Mouse (Mus musculus) forebrain, embryonic 16.5 days (tissue): Measurements from ENCODE around the gene Golim4. TPM values are rescaled to one million over a fixed set of nuclear protein-coding genes. Genes with fewer than 3 reads are reported as not detected.

Experiments
- ATAC-seq: fragments of 200-750 bp; cut with Nextera tagmentation; 2 replicates; pipeline ENCODE4 v1.8.0; 2017; ENCODE audit warnings: mild to moderate bottlenecking, moderate library complexity
- H3K27ac ChIP-seq: fragments of 300-500 bp; sonication (generic); 2 replicates; pipeline ENCODE4 v1.5.1; 2014; ENCODE audit warnings: low read length, control low read depth
- H3K27me3 ChIP-seq: fragments of 300-500 bp; sonication (generic); replicated peaks from 2 replicates; pipeline ENCODE4 v1.6.1; 2014; ENCODE audit warnings: low read length; ENCODE audit not compliant: control insufficient read depth, insufficient read depth
- H3K36me3 ChIP-seq: fragments of 300-500 bp; sonication (generic); 2 replicates; pipeline ENCODE4 v1.6.1; 2014; ENCODE audit not compliant: control insufficient read depth, insufficient read depth
- H3K4me1 ChIP-seq: fragments of 300-500 bp; sonication (generic); replicated peaks from 2 replicates; pipeline ENCODE4 v1.6.1; 2014; ENCODE audit warnings: low read length; ENCODE audit not compliant: control insufficient read depth, insufficient read depth
- H3K4me2 ChIP-seq: fragments of 300-500 bp; sonication (generic); 2 replicates; pipeline ENCODE4 v1.6.1; 2014; ENCODE audit warnings: mild to moderate bottlenecking, low read length, control low read depth
- H3K4me3 ChIP-seq: fragments of 300-500 bp; sonication (generic); replicated peaks from 2 replicates; pipeline ENCODE4 v1.5.1; 2014; ENCODE audit warnings: mild to moderate bottlenecking, low read length, control low read depth
- H3K9ac ChIP-seq: fragments of 300-500 bp; sonication (generic); replicated peaks from 2 replicates; pipeline ENCODE4 v1.6.1; 2014; ENCODE audit warnings: low read depth, low read length, control low read depth
- H3K9me3 ChIP-seq: fragments of 300-500 bp; sonication (generic); 2 replicates; pipeline ENCODE4 v1.6.1; 2016; ENCODE audit warnings: low read length; ENCODE audit not compliant: control insufficient read depth
- WGBS: fragments of 180-500 bp; shearing (Covaris S2); extraction: QIAGEN DNeasy Blood & Tissue Kit; methylation state at CpG from one replicate; pipeline ENCODE4 v1.1.7; 2014; 5-methylcytosine and 5-hydroxymethylcytosine counted together
- polyA plus RNA-seq: library from polyadenylated mRNA; unstranded; fragments of >200 nt; fragmentation: Nextera tagmentation; extraction: Ambion mirVana; gene quantifications from 2 replicates; pipeline ENCODE4 v1.2.1, GENCODE M21; 2015

The Golim4 gene
- polyA plus RNA-seq, 1 experiment from 2014 or later = 28.7 TPM

- Histone ChIP-seq H3K4me1 (no peaks in the 10 kb centered on the region), H3K36me3 (peaks cover 5% of the 10 kb centered on the region; the same call in 1 of the 2 replicates), H3K27ac (no peak overlapping the region), H3K27me3 (no peaks in the 10 kb centered on the region), H3K9ac (no peak overlapping the region), H3K4me2 (no peak overlapping the region), H3K9me3 (no peaks in the 10 kb centered on the region), H3K4me3 (no peak overlapping the region)
- WGBS = 93% methylated on average over 3 of the region's 3 CpGs
- no peak for ATAC-seq
Measured at GRCm38 (mm10) chr3:75891581-75891980, 65.2 kb downstream of the Golim4 start.

- H3K9ac ChIP-seq = no peak overlapping the region
- no peaks in the 10 kb centered on the region for H3K4me1 ChIP-seq
- H3K36me3 ChIP-seq = peaks cover 11% of the 10 kb centered on the region
- no peak overlapping the region for H3K4me3 ChIP-seq
- no peak for ATAC-seq
- no peak overlapping the region for H3K4me2 ChIP-seq
- WGBS = 92% methylated on average over 1 of the region's 1 CpGs
- H3K9me3 ChIP-seq = no peaks in the 10 kb centered on the region
- no peak overlapping the region for H3K27ac ChIP-seq
- H3K27me3 ChIP-seq = no peaks in the 10 kb centered on the region
Measured at GRCm38 (mm10) chr3:75889323-75889722, 67.4 kb downstream of the Golim4 start.

DNA sequence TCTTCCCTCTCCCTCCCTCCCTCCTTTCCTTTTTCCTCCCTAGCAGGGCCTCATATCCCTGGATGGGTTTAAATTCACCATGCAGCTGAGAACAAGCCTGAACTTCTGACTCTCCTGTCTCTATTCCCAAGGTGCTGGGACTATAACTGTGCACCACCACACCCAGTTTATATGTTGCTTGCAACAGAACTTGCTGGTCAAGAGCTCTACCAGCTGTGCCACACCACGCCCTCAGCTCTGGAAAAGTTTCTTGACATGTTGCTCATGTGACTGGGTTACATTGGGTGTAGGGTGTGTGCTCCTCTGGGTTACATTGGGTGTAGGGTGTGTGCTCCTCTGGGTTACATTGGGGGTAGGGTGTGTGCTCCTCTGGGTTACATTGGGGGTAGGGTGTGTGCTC lies 75.2 kb downstream of the Golim4 start:
- H3K27ac ChIP-seq = no peak overlapping the region
- no peak overlapping the region for H3K4me3 ChIP-seq
- H3K9me3 ChIP-seq = no peaks in the 10 kb centered on the region
- 100% methylated on average over 1 of the region's 1 CpGs for WGBS
- no peak overlapping the region for H3K4me2 ChIP-seq
- H3K4me1 ChIP-seq = no peaks in the 10 kb centered on the region
- H3K27me3 ChIP-seq = no peaks in the 10 kb centered on the region
- H3K9ac ChIP-seq = no peak overlapping the region
- H3K36me3 ChIP-seq = peaks cover 10% of the 10 kb centered on the region
- no peak for ATAC-seq

- Histone ChIP-seq H3K4me3 (no peak overlapping the region), H3K9ac (no peak overlapping the region), H3K4me2 (no peak overlapping the region), H3K27me3 (no peaks in the 10 kb centered on the region), H3K4me1 (no peaks in the 10 kb centered on the region), H3K27ac (no peak overlapping the region), H3K36me3 (0 out of 2 replicates have a peak, but pooled peaks cover 4% of the 10 kb centered on the region), H3K9me3 (no peaks in the 10 kb centered on the region)
- ATAC-seq = no peak
- 96% methylated on average over 2 of the region's 2 CpGs for WGBS
Measured at GRCm38 (mm10) chr3:75879269-75879668, 77.5 kb downstream of the Golim4 start.

GRCm38 (mm10) chr3:75868886-75869285 lies 87.9 kb downstream of the Golim4 start:
- 57% methylated on average over 1 of the region's 1 CpGs for WGBS
- Histone ChIP-seq H3K9ac (no peak overlapping the region), H3K27me3 (no peaks in the 10 kb centered on the region), H3K9me3 (no peaks in the 10 kb centered on the region), H3K27ac (no peak overlapping the region), H3K4me1 (no peaks in the 10 kb centered on the region), H3K4me3 (no peak overlapping the region), H3K36me3 (no peaks in the 10 kb centered on the region), H3K4me2 (no peak overlapping the region)
- no peak for ATAC-seq

- no peak for ATAC-seq
- H3K27ac ChIP-seq = no peak overlapping the region
- H3K36me3 ChIP-seq = no peaks in the 10 kb centered on the region
- H3K9me3 ChIP-seq = no peaks in the 10 kb centered on the region
- whole genome bisulfite sequencing = 25% methylated on average over 2 of the region's 2 CpGs
- H3K4me3 ChIP-seq = no peak overlapping the region
- no peak overlapping the region for H3K4me2 ChIP-seq
- no peaks in the 10 kb centered on the region for H3K27me3 ChIP-seq
- H3K4me1 ChIP-seq = no peaks in the 10 kb centered on the region
- H3K9ac ChIP-seq = no peak overlapping the region
Measured at GRCm38 (mm10) chr3:75864203-75864602, 92.5 kb downstream of the Golim4 start.

DNA sequence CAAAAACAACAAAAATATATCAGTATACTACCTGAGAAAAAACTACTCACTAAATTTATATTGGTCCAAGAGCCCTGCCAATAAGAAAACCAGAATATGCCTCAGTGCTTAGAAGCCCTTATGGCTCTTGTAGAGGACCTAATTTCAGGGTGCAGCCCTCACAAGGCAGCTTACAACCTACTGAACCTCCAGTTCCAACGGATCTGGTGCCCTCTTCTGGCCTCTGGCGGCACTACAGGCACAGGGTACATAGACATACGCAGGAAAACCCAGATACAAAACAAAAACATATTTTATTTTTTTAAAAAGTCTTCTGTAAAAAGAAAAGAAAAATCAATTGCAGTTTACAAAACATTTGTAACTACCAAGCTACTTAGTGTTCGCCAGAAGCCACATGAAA lies 95.1 kb downstream of the Golim4 start:
- Histone ChIP-seq H3K9ac (no peak overlapping the region), H3K4me1 (no peaks in the 10 kb centered on the region), H3K36me3 (no peaks in the 10 kb centered on the region), H3K27ac (no peak overlapping the region), H3K4me2 (no peak overlapping the region), H3K4me3 (no peak overlapping the region), H3K9me3 (no peaks in the 10 kb centered on the region), H3K27me3 (no peaks in the 10 kb centered on the region)
- WGBS = 37% methylated on average over 4 of the region's 4 CpGs
- ATAC-seq = no peak

DNA sequence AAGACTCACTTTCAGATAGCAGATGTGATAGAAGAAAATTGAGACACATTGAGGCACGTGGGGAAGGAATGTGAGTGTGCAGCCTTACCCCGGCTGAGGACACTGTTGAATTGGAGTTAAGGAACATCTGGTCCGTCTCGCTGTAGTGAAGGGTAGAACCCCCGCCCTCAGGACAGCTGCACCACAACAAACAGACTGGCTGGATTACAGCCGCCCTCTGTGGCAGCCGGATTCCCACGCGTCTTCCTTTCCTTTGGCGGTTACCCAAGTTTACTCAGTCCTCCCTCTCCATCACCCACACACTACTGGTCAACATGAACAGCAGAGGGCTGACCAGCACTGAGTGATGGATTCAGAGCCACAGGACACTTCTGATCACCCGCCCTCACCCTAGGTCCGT lies 96.0 kb downstream of the Golim4 start:
- Histone ChIP-seq H3K36me3 (no peaks in the 10 kb centered on the region), H3K4me1 (no peaks in the 10 kb centered on the region), H3K9me3 (no peaks in the 10 kb centered on the region), H3K9ac (no peak overlapping the region), H3K4me3 (no peak overlapping the region), H3K27me3 (no peaks in the 10 kb centered on the region), H3K27ac (no peak overlapping the region), H3K4me2 (no peak overlapping the region)
- no peak for ATAC-seq
- 91% methylated on average over 12 of the region's 12 CpGs for WGBS

DNA sequence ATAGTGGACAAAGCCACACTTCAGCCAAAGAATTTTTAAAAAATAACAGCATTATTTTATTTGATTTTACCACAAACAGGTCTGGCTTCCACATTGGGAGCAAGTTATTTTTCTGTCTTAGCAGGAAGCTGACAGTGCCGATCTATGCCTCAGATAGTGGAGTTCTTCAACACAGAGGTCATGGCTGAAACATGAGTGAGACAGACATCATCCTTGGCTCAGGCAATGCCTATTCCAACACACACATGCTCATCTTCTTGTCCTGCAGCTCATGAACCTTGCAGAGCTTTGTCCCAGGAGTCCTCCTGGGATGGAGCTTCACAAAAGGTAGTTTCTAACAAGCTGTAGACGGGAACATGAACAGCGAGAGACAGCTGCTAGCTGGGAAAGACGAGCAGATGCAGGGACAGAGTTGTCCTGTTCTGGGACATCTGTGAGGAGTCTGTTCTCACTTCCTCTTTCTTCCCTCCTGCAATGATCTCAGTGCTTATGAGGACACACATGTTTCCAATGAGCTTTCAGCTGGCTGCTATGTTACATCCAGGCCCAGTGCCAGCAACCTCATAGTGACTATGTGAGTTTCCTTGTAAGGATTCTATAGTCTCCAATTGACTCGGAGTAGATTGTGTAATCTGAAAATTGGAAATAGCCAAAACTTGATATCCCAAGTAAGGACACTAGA lies 121.3 kb downstream of the Golim4 start:
- Histone ChIP-seq H3K27ac (no peak overlapping the region), H3K36me3 (no peaks in the 10 kb centered on the region), H3K4me1 (no peaks in the 10 kb centered on the region), H3K9ac (no peak overlapping the region), H3K4me3 (no peak overlapping the region), H3K9me3 (no peaks in the 10 kb centered on the region), H3K4me2 (no peak overlapping the region), H3K27me3 (no peaks in the 10 kb centered on the region)
- WGBS = 85% methylated on average over 5 of the region's 5 CpGs
- no peak for ATAC-seq

- Histone ChIP-seq H3K27ac (no peak overlapping the region), H3K9ac (no peak overlapping the region), H3K4me2 (no peak overlapping the region), H3K27me3 (no peaks in the 10 kb centered on the region), H3K4me1 (no peaks in the 10 kb centered on the region), H3K9me3 (no peaks in the 10 kb centered on the region), H3K4me3 (no peak overlapping the region), H3K36me3 (no peaks in the 10 kb centered on the region)
- WGBS = 80% methylated on average over 2 of the region's 2 CpGs
- no peak for ATAC-seq
Measured at GRCm38 (mm10) chr3:75834827-75835226, 121.9 kb downstream of the Golim4 start.
